Mouse (Mus musculus): ENCODE data around the gene Arv1. TPM values are rescaled to one million over a fixed set of nuclear protein-coding genes. Genes with fewer than 3 reads are reported as not detected.

Arv1 gene
- total and polyA plus RNA-seq, 3 experiments = 11.9 to 24.1 TPM; not detected in 1

DNA sequence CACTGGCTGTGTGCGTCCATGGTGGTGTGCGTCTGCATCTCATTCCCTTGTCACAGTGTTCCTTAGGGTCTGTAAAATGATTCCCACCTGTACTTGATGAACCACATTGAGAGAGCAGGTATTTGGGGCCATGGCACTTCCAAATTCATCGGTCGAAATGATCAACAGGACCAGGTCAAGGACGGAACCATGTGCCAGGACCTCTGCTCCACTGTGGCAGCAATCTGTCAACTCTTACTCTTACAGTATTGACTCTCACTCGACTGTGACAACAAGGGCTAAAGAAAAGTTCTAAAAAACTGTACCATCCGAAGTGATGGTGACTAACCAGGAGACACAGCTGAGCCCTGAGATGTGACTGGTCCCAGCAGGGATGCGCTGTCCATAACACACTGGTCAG, 33.5 kb downstream of the Arv1 start:
- Histone ChIP-seq H3K4me1 (ENCODE audit: control insufficient read depth in 1 of 2, insufficient read depth in 2 of 2, low read length in 2 of 2) (peaks cover 2 to 10% of the 10 kb centered on the region in 2 experiments), H3K27me3 (ENCODE audit: control insufficient read depth in 1 of 2, insufficient read depth in 2 of 2, low read length in 2 of 2) (no peaks in the 10 kb centered on the region), H3K9me3 (replicated peaks; ENCODE audit: insufficient read depth, low read length) (no peaks in the 10 kb centered on the region), H3K79me2 (ENCODE audit: control insufficient read depth, insufficient read depth, low read length, poor library complexity) (peaks cover 2% of the 10 kb centered on the region; the same call in 1 of the 2 replicates), H3K27ac (ENCODE audit: control insufficient read depth, low read depth, low read length) (no peak overlapping the region), H3K36me3 (ENCODE audit: control insufficient read depth in 1 of 2, insufficient read depth in 2 of 2, low read length in 2 of 2) (no peaks in the 10 kb centered on the region; a peak in 1 of 4 replicates), H3K9ac (ENCODE audit: control insufficient read depth, low read depth, low read length, poor library complexity, severe bottlenecking) (no peak overlapping the region), H3K4me3 (ENCODE audit: control insufficient read depth in 1 of 2, insufficient read depth in 1 of 2, low read depth in 2 of 2, low read length in 2 of 2) (no peak overlapping the region)
- no peak for DNase-seq (ENCODE audit: low read depth, low spot score)
- TF ChIP-seq USF2 (IDR thresholded peaks at IDR 0.05; ENCODE audit: borderline replicate concordance in 1 of 2, insufficient read depth in 1 of 2, low read depth in 1 of 2, low read length in 2 of 2) (no peak), KAT2A (conservative IDR thresholded peaks at IDR 0.05; ENCODE audit: low read depth, low read length) (no peak), E2F4 (IDR thresholded peaks at IDR 0.05; ENCODE audit: borderline replicate concordance, low read depth, low read length) (no peak), MYC (IDR thresholded peaks at IDR 0.05; ENCODE audit: low read depth, low read length) (no peak)

- Histone ChIP-seq H3K79me2 (ENCODE audit: control insufficient read depth, insufficient read depth, low read length, poor library complexity) (peaks cover 2% of the 10 kb centered on the region; the same call in 1 of the 2 replicates), H3K9me3 (replicated peaks; ENCODE audit: insufficient read depth, low read length) (no peaks in the 10 kb centered on the region), H3K27me3 (ENCODE audit: control insufficient read depth in 1 of 2, insufficient read depth in 2 of 2, low read length in 2 of 2) (no peaks in the 10 kb centered on the region), H3K9ac (ENCODE audit: control insufficient read depth, low read depth, low read length, poor library complexity, severe bottlenecking) (no peak overlapping the region), H3K36me3 (ENCODE audit: control insufficient read depth in 1 of 2, insufficient read depth in 2 of 2, low read length in 2 of 2) (no peaks in the 10 kb centered on the region; a peak in 1 of 4 replicates), H3K27ac (ENCODE audit: control insufficient read depth, low read depth, low read length) (no peak overlapping the region), H3K4me1 (ENCODE audit: control insufficient read depth in 1 of 2, insufficient read depth in 2 of 2, low read length in 2 of 2) (peaks cover 2 to 5% of the 10 kb centered on the region in 2 experiments), H3K4me3 (ENCODE audit: control insufficient read depth in 1 of 2, insufficient read depth in 1 of 2, low read depth in 2 of 2, low read length in 2 of 2) (no peak overlapping the region)
- no peak for DNase-seq (ENCODE audit: low read depth, low spot score)
- TF ChIP-seq GATA1 (IDR thresholded peaks at IDR 0.05; ENCODE audit: low read depth, low read length) (peak; percentile 38; the same call in 1 of the 2 replicates), ETS1 (IDR thresholded peaks at IDR 0.05; ENCODE audit: low read depth, low read length) (no peak), BHLHE40 (IDR thresholded peaks at IDR 0.05; ENCODE audit: borderline replicate concordance, low read depth, low read length) (no peak), TAL1 (IDR thresholded peaks at IDR 0.05; ENCODE audit: low read length) (no peak)
Measured at GRCm38 (mm10) chr8:124756153-124756552, 34.2 kb downstream of the Arv1 start.

DNA sequence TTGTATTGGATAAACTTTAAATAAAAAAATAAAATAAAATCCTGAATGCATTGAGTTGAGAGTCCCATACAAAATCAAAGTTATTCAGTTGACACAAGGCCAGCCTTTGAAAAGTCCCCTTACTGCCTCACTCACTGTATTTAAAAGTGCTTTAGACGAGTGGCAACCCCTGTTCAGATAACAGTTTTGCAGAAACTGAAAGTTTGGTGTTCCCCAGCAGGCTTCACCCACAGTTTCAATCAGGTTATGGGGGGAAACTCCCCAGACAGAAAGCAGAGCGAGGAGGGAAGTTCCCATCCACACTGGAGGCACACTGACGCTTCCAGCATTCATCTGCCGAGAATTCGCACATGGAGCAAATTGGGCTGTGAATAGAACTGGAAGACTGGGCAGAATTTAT, 34.7 kb downstream of the Arv1 start:
- Histone ChIP-seq H3K36me3 (ENCODE audit: control insufficient read depth in 1 of 2, insufficient read depth in 2 of 2, low read length in 2 of 2) (no peaks in the 10 kb centered on the region; a peak in 1 of 4 replicates), H3K9me3 (replicated peaks; ENCODE audit: insufficient read depth, low read length) (no peaks in the 10 kb centered on the region), H3K27ac (ENCODE audit: control insufficient read depth, low read depth, low read length) (no peak overlapping the region), H3K4me1 (ENCODE audit: control insufficient read depth in 1 of 2, insufficient read depth in 2 of 2, low read length in 2 of 2) (peaks cover 2 to 3% of the 10 kb centered on the region in 2 experiments), H3K4me3 (ENCODE audit: control insufficient read depth in 1 of 2, insufficient read depth in 1 of 2, low read depth in 2 of 2, low read length in 2 of 2) (no peak overlapping the region), H3K79me2 (ENCODE audit: control insufficient read depth, insufficient read depth, low read length, poor library complexity) (peaks cover under 1% of the 10 kb centered on the region; the same call in 1 of the 2 replicates), H3K27me3 (ENCODE audit: control insufficient read depth in 1 of 2, insufficient read depth in 2 of 2, low read length in 2 of 2) (no peaks in the 10 kb centered on the region), H3K9ac (ENCODE audit: control insufficient read depth, low read depth, low read length, poor library complexity, severe bottlenecking) (no peak overlapping the region)
- no peak for TF ChIP-seq CTCF (IDR thresholded peaks at IDR 0.05 in 2 of 3, conservative IDR thresholded peaks at IDR 0.05 in 1 of 3; ENCODE audit: control insufficient read depth in 1 of 3, insufficient read depth in 1 of 3, low read depth in 2 of 3, low read length in 3 of 3, poor library complexity in 1 of 3, severe bottlenecking in 1 of 3)
- no peak for TF ChIP-seq ZNF384 (IDR thresholded peaks at IDR 0.05; ENCODE audit: low read depth, low read length)
- no peak for TF ChIP-seq GABPA (IDR thresholded peaks at IDR 0.05; ENCODE audit: low read depth, low read length)
- no peak for TF ChIP-seq TAL1 (IDR thresholded peaks at IDR 0.05; ENCODE audit: low read length)
- no peak for TF ChIP-seq HCFC1 (IDR thresholded peaks at IDR 0.05; ENCODE audit: low read depth, low read length)
- TF ChIP-seq SIN3A (IDR thresholded peaks at IDR 0.05; ENCODE audit: low read length) = no peak
- TF ChIP-seq KAT2A (conservative IDR thresholded peaks at IDR 0.05; ENCODE audit: low read depth, low read length) = no peak
- no peak for TF ChIP-seq SMC3 (IDR thresholded peaks at IDR 0.05; ENCODE audit: low read depth, low read length)
- no peak for TF ChIP-seq RCOR1 (IDR thresholded peaks at IDR 0.05; ENCODE audit: low read depth, low read length)
- no peak for TF ChIP-seq EP300 (IDR thresholded peaks at IDR 0.05; ENCODE audit: low read depth in 1 of 2, low read length in 2 of 2)
- no peak for TF ChIP-seq ELF1 (IDR thresholded peaks at IDR 0.05; ENCODE audit: low read depth, low read length)
- no peak for TF ChIP-seq RAD21 (IDR thresholded peaks at IDR 0.05; ENCODE audit: low read depth, low read length)
- no peak for TF ChIP-seq POLR2AphosphoS5 (IDR thresholded peaks at IDR 0.05; ENCODE audit: borderline replicate concordance, low read depth, low read length)
- no peak for TF ChIP-seq MYB (IDR thresholded peaks at IDR 0.05; ENCODE audit: low read depth, low read length)
- TF ChIP-seq E2F4 (IDR thresholded peaks at IDR 0.05; ENCODE audit: borderline replicate concordance, low read depth, low read length) = no peak
- DNase-seq (ENCODE audit: low read depth, low spot score) = no peak

Measured in MEL (cell line).